Comparison of ENCODE assay signal across 7 mouse cellular contexts in the genomic region with DNA sequence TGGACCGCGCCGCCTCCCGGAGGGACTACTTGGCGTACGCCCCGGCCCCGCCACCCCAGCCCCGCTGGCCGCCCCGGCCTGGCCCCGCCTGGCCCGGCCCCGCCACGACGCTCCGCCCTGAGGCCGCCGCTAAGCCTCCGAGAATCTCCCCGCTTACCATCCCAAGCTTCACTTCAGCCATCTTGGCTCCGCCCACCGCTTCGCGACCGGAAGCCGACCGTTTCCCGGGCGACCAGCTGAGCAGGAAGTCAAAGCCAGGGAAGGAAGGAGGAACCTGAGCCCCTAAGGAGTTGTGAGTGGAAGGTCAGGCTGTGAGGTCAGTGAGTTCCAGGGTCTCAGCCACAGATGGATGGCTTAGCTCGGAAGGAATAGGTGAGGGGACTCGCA. TPM values are rescaled to one million over a fixed set of nuclear protein-coding genes. Genes with fewer than 3 reads are reported as not detected.
A peak's percentile ranks its signal among the peaks of the same experiment; 100 is the strongest.
DNase-seq lines count a peak whose midpoint lies in the region; ATAC-seq and TF ChIP-seq lines count a peak whose summit lies in the region.

Bbs4 (minus strand) TSS at position 256 of the 387 bp plus-strand sequence.

- no peaks in the 10 kb centered on the region for H3K27me3 ChIP-seq in intestine, postnatal 0 days (replicated peaks; ENCODE audit: control insufficient read depth, insufficient read depth, low read length)
- no peaks in the 10 kb centered on the region for H3K27me3 ChIP-seq in midbrain, embryonic 12.5 days
- H3K27me3 ChIP-seq in small intestine, adult 2 months (ENCODE audit: control insufficient read depth, insufficient read depth, low read length) = no peaks in the 10 kb centered on the region

- H3K9me3 ChIP-seq in intestine, postnatal 0 days (ENCODE audit: control insufficient read depth) = no peaks in the 10 kb centered on the region
- H3K9me3 ChIP-seq in midbrain, embryonic 12.5 days = no peaks in the 10 kb centered on the region

- H3K4me2 ChIP-seq in intestine, postnatal 0 days (replicated peaks; ENCODE audit: low read depth) = peak within 1 kb of the TSS; percentile 74
- peak within 1 kb of the TSS; percentile 68 for H3K4me2 ChIP-seq in midbrain, embryonic 12.5 days (replicated peaks)

- TF ChIP-seq POLR2A in small intestine, adult 2 months (IDR thresholded peaks at IDR 0.05; ENCODE audit: low read depth, low read length) = peak; percentile 52

- peak within 1 kb of the TSS; percentile 76 for H3K4me3 ChIP-seq in intestine, postnatal 0 days (ENCODE audit: low read depth, low read length)
- peak within 1 kb of the TSS; percentile 81 for H3K4me3 ChIP-seq in midbrain, embryonic 12.5 days
- H3K4me3 ChIP-seq in small intestine, adult 2 months (ENCODE audit: low read depth, low read length) = peak within 1 kb of the TSS; percentile 88

- WGBS in intestine, postnatal 0 days = under 1% methylated on average over 32 of the region's 32 CpGs
- under 1% methylated on average over 31 of the region's 32 CpGs for WGBS in midbrain, embryonic 12.5 days
- WGBS in small intestine, adult 2 months = under 1% methylated on average over 32 of the region's 32 CpGs

- intact Hi-C loops in left cerebral cortex, postnatal 4 days (cut with DNase I) = no loop called here

- H3K27ac ChIP-seq in intestine, postnatal 0 days (ENCODE audit: low read depth, low read length) = peak within 1 kb of the TSS; percentile 63
- peak within 1 kb of the TSS; percentile 88 for H3K27ac ChIP-seq in midbrain, embryonic 12.5 days (replicated peaks)
- peak within 1 kb of the TSS; percentile 63 for H3K27ac ChIP-seq in small intestine, adult 2 months (ENCODE audit: insufficient read depth, low read depth, low read length)

- peak; percentile 93 for ATAC-seq in intestine, postnatal 0 days
- peak; percentile 92 for ATAC-seq in midbrain, embryonic 12.5 days (ENCODE audit: low FRiP score, low read depth)

- no peak for TF ChIP-seq CTCF in intestine, postnatal 0 days (IDR thresholded peaks at IDR 0.05; ENCODE audit: low read depth)
- TF ChIP-seq CTCF in small intestine, adult 2 months (IDR thresholded peaks at IDR 0.05; ENCODE audit: extremely low read depth, insufficient read length, insufficient replicate concordance, low read depth, low read length) = no peak

- DNase-seq in adrenal gland, adult 2 months = peak; percentile 96
- peak; percentile 86 for DNase-seq in embryo, embryonic 11.5 days (ENCODE audit: low read depth, low spot score)
- peak; percentile 80 to 93 for DNase-seq in gastrocnemius, postnatal 4 days (ENCODE audit: low spot score in 2 of 2)
- peak; percentile 90 for DNase-seq in left cerebral cortex, postnatal 4 days

- no peaks in the 10 kb centered on the region for H3K4me1 ChIP-seq in intestine, postnatal 0 days (replicated peaks; ENCODE audit: control insufficient read depth, insufficient read depth, low read length)
- peaks cover 9% of the 10 kb centered on the region for H3K4me1 ChIP-seq in midbrain, embryonic 12.5 days
- no peaks in the 10 kb centered on the region for H3K4me1 ChIP-seq in small intestine, adult 2 months (ENCODE audit: control insufficient read depth, insufficient read depth, insufficient read length, low read length)

- H3K9ac ChIP-seq in intestine, postnatal 0 days (ENCODE audit: low read depth, low read length) = peak within 1 kb of the TSS; percentile 58
- H3K9ac ChIP-seq in midbrain, embryonic 12.5 days (replicated peaks) = peak within 1 kb of the TSS; percentile 84

- H3K36me3 ChIP-seq in intestine, postnatal 0 days (ENCODE audit: control insufficient read depth, insufficient read depth) = no peaks in the 10 kb centered on the region
- no peaks in the 10 kb centered on the region for H3K36me3 ChIP-seq in midbrain, embryonic 12.5 days
- H3K36me3 ChIP-seq in small intestine, adult 2 months (ENCODE audit: control insufficient read depth, insufficient read depth, low read length) = no peaks in the 10 kb centered on the region

RNA-seq across cellular contexts. Expression of gene Bbs4, which starts in this region (rescaled TPM):
- total RNA-seq in adrenal gland, adult 2 months (2021) = 10 to 100 TPM in 1 of 2 experiments, 1 to 10 TPM in 1; 6.7 to 13.3 TPM
- polyA plus RNA-seq in adrenal gland, adult 2 months (2012; rRNA removed) = 2.0 and 2.4 TPM in 2 replicates
- total RNA-seq in gastrocnemius, postnatal 4 days (2021) = 1 to 10 TPM; 5.1 to 6.7 TPM
- polyA plus RNA-seq in intestine, postnatal 0 days (2015; fragmentation: Nextera tagmentation; extraction: Ambion mirVana) = 4.5 and 5.4 TPM in 2 replicates
- total RNA-seq in left cerebral cortex, postnatal 4 days (2021) = 10 to 100 TPM; 33.5 to 34.1 TPM
- polyA plus RNA-seq in midbrain, embryonic 12.5 days (2016; fragmentation: Nextera tagmentation; extraction: Ambion mirVana) = 25.1 and 29.5 TPM in 2 replicates
- 0.41 and 0.63 TPM in 2 replicates for polyA plus RNA-seq in small intestine, adult 2 months (2012; rRNA removed)

Comparison
In these comparisons a context has a peak if more than half of its experiments do, and no peak if none do; other contexts are left out.
1. Peak in every context shown above with its lines: DNase-seq, ATAC-seq, H3K4me3 ChIP-seq and H3K27ac ChIP-seq.